Mouse (Mus musculus): ENCODE results near the gene Poc1a. TPM values are rescaled to one million over a fixed set of nuclear protein-coding genes. Genes with fewer than 3 reads are reported as not detected.

Gene Poc1a
- polyA plus RNA-seq, 1 experiment from 2014 or later: 31.1 TPM

DNA sequence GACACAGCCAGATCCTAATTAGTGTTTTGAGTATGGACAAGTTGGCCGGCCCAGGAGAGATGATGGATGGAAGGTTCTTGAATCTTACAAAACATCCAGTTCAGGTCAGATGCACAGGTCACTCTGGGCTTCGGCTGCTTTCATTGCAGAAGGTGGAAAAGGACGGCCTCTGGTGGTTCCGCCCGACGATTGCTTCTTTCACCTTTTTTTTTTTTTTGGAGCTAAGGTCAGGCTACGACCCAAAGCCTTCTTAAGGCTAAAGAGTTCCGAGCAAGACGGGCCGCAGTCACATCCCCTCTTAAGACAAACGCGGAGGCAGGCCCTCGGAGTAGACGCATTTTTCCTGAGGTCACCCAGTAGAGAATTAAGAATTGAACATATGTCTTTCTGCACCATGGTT is 475 bp upstream of the Poc1a start:
- ATAC-seq (replicated peaks; ENCODE audit: insufficient number of reproducible peaks, low FRiP score, low TSS enrichment): no peak
- Histone ChIP-seq H3K4me3 (ENCODE audit: low read depth, low read length) (peak overlapping the region; percentile 81), H3K9ac (ENCODE audit: low read depth, low read length) (peak overlapping the region; percentile 75), H3K4me1 (ENCODE audit: control insufficient read depth, insufficient read depth, low read length) (peaks cover 10% of the 10 kb centered on the region), H3K4me2 (peak overlapping the region; percentile 86), H3K9me3 (replicated peaks; ENCODE audit: control insufficient read depth, low read length) (no peaks in the 10 kb centered on the region), H3K27me3 (ENCODE audit: control insufficient read depth, insufficient read depth, low read length) (no peaks in the 10 kb centered on the region), H3K27ac (ENCODE audit: low read depth, low read length) (peak overlapping the region; percentile 65), H3K36me3 (ENCODE audit: control insufficient read depth, insufficient read depth, low read length) (no peaks in the 10 kb centered on the region)
- whole genome bisulfite sequencing (ENCODE audit: insufficient replicate concordance): 2% methylated on average over 14 of the region's 14 CpGs

DNA sequence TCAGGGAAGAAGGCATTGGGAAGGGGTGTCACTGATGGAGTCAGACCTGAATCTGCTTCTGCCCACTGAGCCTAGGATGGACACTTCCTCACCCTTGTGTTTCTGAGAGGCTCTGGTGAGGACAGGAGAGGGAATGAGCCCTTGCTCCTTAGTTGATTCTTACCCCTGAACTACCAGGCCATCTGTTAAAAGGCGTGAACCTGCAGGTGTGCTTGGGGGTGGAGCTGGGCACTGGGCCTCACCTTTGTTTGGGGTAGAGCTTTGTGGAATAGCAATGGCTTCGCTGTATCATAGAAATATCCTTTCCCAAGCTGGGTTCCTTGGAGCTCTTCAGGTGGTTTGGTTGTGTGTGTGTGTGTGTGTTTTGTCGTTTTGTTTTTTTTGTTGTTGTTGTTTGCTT is 1.2 kb downstream of the Poc1a start:
- WGBS (ENCODE audit: insufficient replicate concordance): 69% methylated on average over 3 of the region's 3 CpGs
- ATAC-seq (replicated peaks; ENCODE audit: insufficient number of reproducible peaks, low FRiP score, low TSS enrichment): no peak
- Histone ChIP-seq H3K9ac (ENCODE audit: low read depth, low read length) (peak overlapping the region; percentile 80), H3K4me2 (peak overlapping the region; percentile 86), H3K4me3 (ENCODE audit: low read depth, low read length) (peak overlapping the region; percentile 81), H3K4me1 (ENCODE audit: control insufficient read depth, insufficient read depth, low read length) (peaks cover 10% of the 10 kb centered on the region), H3K9me3 (replicated peaks; ENCODE audit: control insufficient read depth, low read length) (no peaks in the 10 kb centered on the region), H3K36me3 (ENCODE audit: control insufficient read depth, insufficient read depth, low read length) (peaks cover 3% of the 10 kb centered on the region; the same call in 1 of the 2 replicates), H3K27me3 (ENCODE audit: control insufficient read depth, insufficient read depth, low read length) (no peaks in the 10 kb centered on the region), H3K27ac (ENCODE audit: low read depth, low read length) (no peak overlapping the region)

DNA sequence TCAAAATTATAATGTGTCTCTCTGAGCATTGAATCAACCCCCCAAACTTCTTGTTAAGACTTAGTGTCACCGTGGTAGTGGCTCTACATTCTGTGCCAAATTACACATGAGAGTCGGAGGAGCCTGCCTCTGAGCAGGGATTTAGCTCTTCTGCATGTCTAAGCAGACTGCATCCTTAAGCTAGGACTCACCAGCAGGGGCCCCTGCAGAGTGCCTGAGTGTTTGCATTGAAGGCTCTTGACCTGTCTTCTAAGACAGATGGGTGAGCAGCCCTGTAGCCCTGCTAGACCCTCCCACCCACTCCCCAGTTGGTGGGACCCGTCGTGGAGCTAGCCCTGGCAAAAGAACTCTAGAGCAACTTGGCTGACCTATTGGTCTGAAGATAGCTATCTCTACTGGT is 6.3 kb downstream of the Poc1a start:
- Histone ChIP-seq H3K4me2 (no peak overlapping the region), H3K4me1 (ENCODE audit: control insufficient read depth, insufficient read depth, low read length) (peaks cover 2% of the 10 kb centered on the region), H3K27me3 (ENCODE audit: control insufficient read depth, insufficient read depth, low read length) (no peaks in the 10 kb centered on the region), H3K9ac (ENCODE audit: low read depth, low read length) (no peak overlapping the region), H3K9me3 (replicated peaks; ENCODE audit: control insufficient read depth, low read length) (no peaks in the 10 kb centered on the region), H3K27ac (ENCODE audit: low read depth, low read length) (no peak overlapping the region), H3K4me3 (ENCODE audit: low read depth, low read length) (no peak overlapping the region), H3K36me3 (ENCODE audit: control insufficient read depth, insufficient read depth, low read length) (peaks cover 3% of the 10 kb centered on the region; the same call in 1 of the 2 replicates)
- no peak for ATAC-seq (replicated peaks; ENCODE audit: insufficient number of reproducible peaks, low FRiP score, low TSS enrichment)
- WGBS (ENCODE audit: insufficient replicate concordance): 65% methylated on average over 4 of the region's 4 CpGs

DNA sequence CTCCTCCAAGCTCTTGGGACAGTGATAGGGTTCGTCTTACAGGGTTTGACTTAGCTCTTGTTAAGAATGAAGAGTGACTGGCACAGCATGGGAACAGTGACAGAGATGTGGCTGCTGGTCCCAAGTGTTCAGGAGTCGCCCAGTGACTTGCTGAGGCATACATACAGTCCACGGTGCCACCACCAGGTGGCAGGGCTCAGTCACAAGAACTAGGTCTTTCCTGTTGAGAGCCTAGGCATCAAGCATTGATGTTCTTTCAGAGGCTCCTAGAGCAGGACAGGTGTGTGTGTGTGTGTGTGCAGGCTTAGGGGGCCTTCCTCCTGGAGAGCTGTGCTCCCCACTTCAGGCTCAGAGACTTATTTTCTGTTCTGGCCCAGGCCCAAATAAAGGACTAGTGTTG is 8.0 kb downstream of the Poc1a start:
- Histone ChIP-seq H3K4me3 (ENCODE audit: low read depth, low read length) (no peak overlapping the region), H3K9ac (ENCODE audit: low read depth, low read length) (no peak overlapping the region), H3K27ac (ENCODE audit: low read depth, low read length) (no peak overlapping the region), H3K36me3 (ENCODE audit: control insufficient read depth, insufficient read depth, low read length) (peaks cover 3% of the 10 kb centered on the region; the same call in 1 of the 2 replicates), H3K9me3 (replicated peaks; ENCODE audit: control insufficient read depth, low read length) (no peaks in the 10 kb centered on the region), H3K4me1 (ENCODE audit: control insufficient read depth, insufficient read depth, low read length) (no peaks in the 10 kb centered on the region), H3K27me3 (ENCODE audit: control insufficient read depth, insufficient read depth, low read length) (no peaks in the 10 kb centered on the region), H3K4me2 (no peak overlapping the region)
- WGBS (ENCODE audit: insufficient replicate concordance): 25% methylated on average over 3 of the region's 3 CpGs
- no peak for ATAC-seq (replicated peaks; ENCODE audit: insufficient number of reproducible peaks, low FRiP score, low TSS enrichment)

DNA sequence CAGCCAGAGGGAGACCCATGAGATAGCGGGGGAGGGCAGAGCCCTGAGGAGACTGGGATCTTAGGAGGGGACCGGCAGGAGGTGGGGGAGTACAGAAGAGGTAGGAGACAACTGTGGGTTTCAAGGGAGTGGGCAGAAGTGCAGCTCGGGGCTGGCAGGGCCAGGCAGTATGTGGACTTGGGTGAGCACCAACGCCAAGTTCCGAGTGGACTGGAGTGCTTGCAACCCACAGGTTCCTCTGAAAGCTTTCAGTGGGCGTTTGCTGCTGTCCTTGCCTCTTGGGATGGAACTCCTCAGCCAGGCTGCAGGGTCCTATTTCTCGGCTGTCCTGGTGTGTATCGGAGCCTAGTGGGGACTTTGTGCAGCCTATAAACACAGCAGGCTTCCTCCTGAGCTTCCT is 9.0 kb downstream of the Poc1a start:
- Histone ChIP-seq H3K9ac (ENCODE audit: low read depth, low read length) (no peak overlapping the region), H3K9me3 (replicated peaks; ENCODE audit: control insufficient read depth, low read length) (no peaks in the 10 kb centered on the region), H3K27me3 (ENCODE audit: control insufficient read depth, insufficient read depth, low read length) (no peaks in the 10 kb centered on the region), H3K4me3 (ENCODE audit: low read depth, low read length) (no peak overlapping the region), H3K36me3 (ENCODE audit: control insufficient read depth, insufficient read depth, low read length) (peaks cover 3% of the 10 kb centered on the region; the same call in 1 of the 2 replicates), H3K4me2 (no peak overlapping the region), H3K4me1 (ENCODE audit: control insufficient read depth, insufficient read depth, low read length) (no peaks in the 10 kb centered on the region), H3K27ac (ENCODE audit: low read depth, low read length) (no peak overlapping the region)
- no peak for ATAC-seq (replicated peaks; ENCODE audit: insufficient number of reproducible peaks, low FRiP score, low TSS enrichment)
- WGBS (ENCODE audit: insufficient replicate concordance): 84% methylated on average over 8 of the region's 8 CpGs

DNA sequence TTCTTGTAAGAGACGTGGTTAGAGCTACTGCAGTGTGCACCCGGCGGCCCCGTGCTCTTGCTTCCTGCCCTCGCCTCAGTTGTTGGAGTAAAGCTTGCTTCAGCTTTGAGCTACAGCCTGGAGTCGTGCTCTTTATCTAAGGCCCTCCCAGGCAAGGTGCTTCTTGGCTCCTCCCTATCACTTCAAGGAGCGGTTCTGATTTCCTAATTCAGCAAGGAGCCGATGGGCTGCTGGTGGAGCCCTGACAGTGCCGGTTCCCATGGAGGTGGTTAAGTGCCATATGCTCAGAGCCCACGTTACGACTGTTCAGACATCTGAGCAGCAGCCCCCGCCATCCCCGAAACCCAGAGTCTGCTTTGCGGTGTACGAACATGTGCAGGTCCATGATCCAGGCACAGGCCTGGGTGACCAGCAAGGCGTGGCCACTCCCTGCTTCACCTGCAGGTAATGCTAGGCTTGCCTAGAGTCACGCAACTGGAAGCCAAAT is 9.8 kb downstream of the Poc1a start:
- Histone ChIP-seq H3K27me3 (ENCODE audit: control insufficient read depth, insufficient read depth, low read length) (no peaks in the 10 kb centered on the region), H3K9ac (ENCODE audit: low read depth, low read length) (no peak overlapping the region), H3K4me1 (ENCODE audit: control insufficient read depth, insufficient read depth, low read length) (no peaks in the 10 kb centered on the region), H3K27ac (ENCODE audit: low read depth, low read length) (no peak overlapping the region), H3K9me3 (replicated peaks; ENCODE audit: control insufficient read depth, low read length) (no peaks in the 10 kb centered on the region), H3K4me3 (ENCODE audit: low read depth, low read length) (no peak overlapping the region), H3K36me3 (ENCODE audit: control insufficient read depth, insufficient read depth, low read length) (peaks cover 3% of the 10 kb centered on the region; the same call in 1 of the 2 replicates), H3K4me2 (no peak overlapping the region)
- ATAC-seq (replicated peaks; ENCODE audit: insufficient number of reproducible peaks, low FRiP score, low TSS enrichment): no peak
- WGBS (ENCODE audit: insufficient replicate concordance): 79% methylated on average over 17 of the region's 17 CpGs

DNA sequence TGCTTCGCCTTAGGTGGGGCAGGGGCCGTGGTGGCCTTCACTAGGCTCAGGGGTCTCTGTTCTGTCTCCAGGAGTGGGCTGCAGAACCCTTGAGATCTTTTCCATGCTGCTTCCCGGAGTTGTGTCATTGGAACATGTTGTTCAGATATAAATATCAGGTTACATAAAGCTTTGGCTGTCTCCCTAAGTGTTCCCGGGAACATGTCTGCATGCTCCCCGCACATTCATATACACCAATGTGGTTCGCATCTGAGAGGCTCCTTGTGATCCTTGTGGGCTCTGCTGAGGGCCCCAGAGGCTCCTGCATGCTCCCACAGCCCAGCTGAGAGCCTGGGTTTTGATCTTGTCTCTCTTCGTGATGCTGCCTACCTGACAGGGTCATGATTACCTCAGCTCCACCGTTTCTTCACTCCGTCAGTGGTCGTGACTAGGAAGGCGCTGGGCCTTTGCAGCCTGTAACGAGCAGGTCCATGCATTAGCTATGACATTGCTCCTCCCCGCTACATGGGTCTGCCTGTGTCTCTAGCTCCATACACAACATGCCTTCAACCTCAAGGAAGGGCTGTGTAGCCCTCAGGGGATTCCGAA is 12.8 kb downstream of the Poc1a start:
- no peak overlapping the region for H3K4me2 ChIP-seq
- H3K9me3 ChIP-seq (replicated peaks; ENCODE audit: control insufficient read depth, low read length): no peaks in the 10 kb centered on the region
- H3K36me3 ChIP-seq (ENCODE audit: control insufficient read depth, insufficient read depth, low read length): peaks cover 4% of the 10 kb centered on the region
- ATAC-seq (replicated peaks; ENCODE audit: insufficient number of reproducible peaks, low FRiP score, low TSS enrichment): no peak
- H3K4me1 ChIP-seq (ENCODE audit: control insufficient read depth, insufficient read depth, low read length): no peaks in the 10 kb centered on the region
- H3K4me3 ChIP-seq (ENCODE audit: low read depth, low read length): no peak overlapping the region
- 88% methylated on average over 14 of the region's 14 CpGs for WGBS (ENCODE audit: insufficient replicate concordance)
- no peaks in the 10 kb centered on the region for H3K27me3 ChIP-seq (ENCODE audit: control insufficient read depth, insufficient read depth, low read length)
- H3K9ac ChIP-seq (ENCODE audit: low read depth, low read length): no peak overlapping the region
- H3K27ac ChIP-seq (ENCODE audit: low read depth, low read length): no peak overlapping the region

DNA sequence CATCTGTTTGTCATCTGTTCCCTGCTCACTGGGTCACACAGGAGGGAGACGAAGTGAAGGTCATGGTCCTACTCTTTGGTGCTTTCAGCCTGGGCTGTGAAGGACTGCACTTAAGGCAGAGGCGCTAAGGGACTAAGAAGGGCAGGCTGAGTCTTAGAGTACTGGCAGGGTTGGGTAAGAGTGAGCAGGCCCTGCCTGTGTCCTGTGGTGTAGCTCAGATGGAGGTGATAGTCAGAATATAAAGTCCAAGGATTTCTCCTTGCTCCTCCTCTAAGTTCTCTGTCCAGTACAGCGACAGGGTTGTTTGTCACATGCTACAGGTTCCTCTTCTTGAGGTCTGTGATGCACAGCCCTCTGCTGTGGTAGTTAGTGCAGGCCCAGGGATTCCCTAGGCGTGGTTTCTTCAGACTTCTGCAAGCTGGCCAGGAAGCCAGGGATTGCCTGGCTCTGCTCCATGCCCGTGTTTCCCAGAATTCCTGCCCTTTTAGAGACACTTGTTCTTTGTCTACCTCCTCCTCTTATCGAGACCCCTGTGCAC is 15.8 kb downstream of the Poc1a start:
- Histone ChIP-seq H3K9ac (ENCODE audit: low read depth, low read length) (no peak overlapping the region), H3K9me3 (replicated peaks; ENCODE audit: control insufficient read depth, low read length) (no peaks in the 10 kb centered on the region), H3K36me3 (ENCODE audit: control insufficient read depth, insufficient read depth, low read length) (peaks cover 4% of the 10 kb centered on the region), H3K27ac (ENCODE audit: low read depth, low read length) (no peak overlapping the region), H3K4me2 (no peak overlapping the region), H3K27me3 (ENCODE audit: control insufficient read depth, insufficient read depth, low read length) (no peaks in the 10 kb centered on the region), H3K4me1 (ENCODE audit: control insufficient read depth, insufficient read depth, low read length) (no peaks in the 10 kb centered on the region), H3K4me3 (ENCODE audit: low read depth, low read length) (no peak overlapping the region)
- ATAC-seq (replicated peaks; ENCODE audit: insufficient number of reproducible peaks, low FRiP score, low TSS enrichment): no peak
- WGBS (ENCODE audit: insufficient replicate concordance): 75% methylated on average over 6 of the region's 6 CpGs
